ENCODE assay signal across 9 mouse cellular contexts in the genomic region with DNA sequence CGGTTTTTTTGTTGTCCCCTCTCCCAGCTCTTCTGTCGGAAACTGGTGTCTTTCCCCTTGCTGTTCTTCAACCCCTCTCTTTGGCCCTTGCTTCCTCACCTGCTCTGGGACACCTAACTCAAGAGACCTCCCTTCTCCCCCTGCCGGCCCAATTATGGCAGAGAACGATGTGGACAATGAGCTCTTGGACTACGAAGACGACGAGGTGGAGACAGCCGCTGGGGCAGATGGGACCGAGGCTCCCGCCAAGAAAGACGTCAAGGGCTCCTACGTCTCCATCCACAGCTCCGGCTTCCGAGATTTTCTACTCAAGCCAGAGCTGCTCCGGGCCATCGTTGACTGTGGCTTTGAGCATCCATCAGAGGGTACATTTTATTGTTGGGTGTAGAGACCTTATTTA. TPM values are rescaled to one million over a fixed set of nuclear protein-coding genes. Genes with fewer than 3 reads are reported as not detected.
DNase-seq lines count a peak whose midpoint lies in the region; ATAC-seq and TF ChIP-seq lines count a peak whose summit lies in the region.
"Had no signal": no experiment of that assay in that cellular context is flagged by ENCODE, and none has a peak within 500 bp of the region (broad histone marks: within the 10 kb centered on the region; RNA-seq: fewer than 3 reads in every experiment).

No protein-coding gene starts in this region.

- peak overlapping the region; percentile 95 for H3K9ac ChIP-seq in ES-Bruce4 (ENCODE audit: low read depth, poor library complexity, severe bottlenecking)
- peak overlapping the region; percentile 93 for H3K9ac ChIP-seq in heart, embryonic 15.5 days
- peak overlapping the region; percentile 95 for H3K9ac ChIP-seq in stomach, embryonic 14.5 days (replicated peaks; ENCODE audit: low read depth, low read length)

- H3K4me1 ChIP-seq in ES-Bruce4 (ENCODE audit: control insufficient read depth, insufficient read depth, low read length), result peaks cover 2% of the 10 kb centered on the region
- peaks cover 50% of the 10 kb centered on the region for H3K4me1 ChIP-seq in heart, embryonic 15.5 days (replicated peaks)
- peaks cover 27% of the 10 kb centered on the region for H3K4me1 ChIP-seq in stomach, embryonic 14.5 days (ENCODE audit: control insufficient read depth, insufficient read depth, low read length)

- no peak for ATAC-seq in heart, embryonic 15.5 days (replicated peaks; ENCODE audit: insufficient number of reproducible peaks, insufficient read depth, low FRiP score, low read depth)
- ATAC-seq in stomach, embryonic 14.5 days (ENCODE audit: insufficient number of reproducible peaks, insufficient read depth, low FRiP score, low read depth), result no peak

- peak overlapping the region; percentile 99 for H3K4me3 ChIP-seq in ES-Bruce4 (ENCODE audit: low read depth, low read length)
- H3K4me3 ChIP-seq in heart, embryonic 15.5 days, result peak overlapping the region; percentile 81
- peak overlapping the region; percentile 92 for H3K4me3 ChIP-seq in stomach, embryonic 14.5 days (ENCODE audit: low read depth, low read length)

- peak overlapping the region; percentile 79 for H3K4me2 ChIP-seq in heart, embryonic 15.5 days
- peak overlapping the region; percentile 93 for H3K4me2 ChIP-seq in stomach, embryonic 14.5 days (replicated peaks; ENCODE audit: low read depth, low read length)

- no peak for TF ChIP-seq CTCF in ES-Bruce4 (IDR thresholded peaks at IDR 0.05; ENCODE audit: low read depth, low read length)

- no peak for TF ChIP-seq POLR2A in ES-Bruce4 (IDR thresholded peaks at IDR 0.05; ENCODE audit: insufficient read depth, low read length)

- H3K36me3 ChIP-seq in ES-Bruce4 (ENCODE audit: control insufficient read depth, insufficient read depth, low read length, poor library complexity, severe bottlenecking), result peaks cover 52% of the 10 kb centered on the region
- peaks cover 48% of the 10 kb centered on the region for H3K36me3 ChIP-seq in heart, embryonic 15.5 days
- peaks cover 50% of the 10 kb centered on the region for H3K36me3 ChIP-seq in stomach, embryonic 14.5 days (ENCODE audit: control insufficient read depth, insufficient read depth, low read length)

- no peak for TF ChIP-seq EP300 in ES-Bruce4 (IDR thresholded peaks at IDR 0.05; ENCODE audit: insufficient read depth, low read depth, low read length)

- H3K9me3 ChIP-seq in ES-Bruce4 (replicated peaks; ENCODE audit: control insufficient read depth, insufficient read depth, low read length, poor library complexity, severe bottlenecking), result no peaks in the 10 kb centered on the region
- H3K9me3 ChIP-seq in heart, embryonic 15.5 days (replicated peaks), result no peaks in the 10 kb centered on the region
- H3K9me3 ChIP-seq in stomach, embryonic 14.5 days (ENCODE audit: control insufficient read depth, low read depth, low read length), result no peaks in the 10 kb centered on the region

- DNase-seq in 3T3-L1 (ENCODE audit: low read depth, low spot score), result peak; percentile 81
- peak; percentile 61 for DNase-seq in embryo, embryonic 9.5 days (ENCODE audit: extremely low spot score)
- DNase-seq in kidney, postnatal 14 days, result peak; percentile 67
- DNase-seq in lung, postnatal 4 days, result peak; percentile 71 to 79
- no peak for DNase-seq in layer of hippocampus, adult 8-10 months (ENCODE audit: low spot score in 2 of 2)

- H3K27ac ChIP-seq in ES-Bruce4 (ENCODE audit: insufficient read depth, low read length), result 0 out of 2 replicates have a peak overlapping the region, but pooled peaks have one; percentile 9
- peak overlapping the region; percentile 98 for H3K27ac ChIP-seq in heart, embryonic 15.5 days
- peak overlapping the region; percentile 98 for H3K27ac ChIP-seq in stomach, embryonic 14.5 days (ENCODE audit: low read length)

- WGBS in heart, embryonic 15.5 days, result 4% methylated on average over 16 of the region's 16 CpGs
- 5% methylated on average over 16 of the region's 16 CpGs for WGBS in stomach, embryonic 14.5 days

- H3K27me3 ChIP-seq in ES-Bruce4 (ENCODE audit: control insufficient read depth, insufficient read depth, low read length, poor library complexity, severe bottlenecking), result no peaks in the 10 kb centered on the region
- no peaks in the 10 kb centered on the region for H3K27me3 ChIP-seq in heart, embryonic 15.5 days
- H3K27me3 ChIP-seq in stomach, embryonic 14.5 days (ENCODE audit: control insufficient read depth, insufficient read depth, low read length), result no peaks in the 10 kb centered on the region

RNA-seq across cellular contexts. Expression of gene Ddx39b, which starts 1.5 kb away (rescaled TPM):
- 245 and 258 TPM in 2 replicates for polyA plus RNA-seq in ES-Bruce4 (2011; ENCODE audit: insufficient read depth, insufficient read length, low read depth, missing spikeins)
- 213 and 268 TPM in 2 replicates for polyA plus RNA-seq in heart, embryonic 15.5 days (2015; fragmentation: Nextera tagmentation; extraction: Ambion mirVana)
- polyA plus RNA-seq in stomach, embryonic 14.5 days (2014; fragmentation: Nextera tagmentation; extraction: Ambion mirVana), result 467 and 480 TPM in 2 replicates
- 100 to 1,000 TPM; 216 to 231 (median 222) TPM for total RNA-seq in layer of hippocampus, adult 8-10 months (2022)

RNA-seq across cellular contexts. Expression of gene Nfkbil1, which starts 7.5 kb away (rescaled TPM):
- polyA plus RNA-seq in ES-Bruce4 (2011; ENCODE audit: insufficient read depth, insufficient read length, low read depth, missing spikeins), result 7.9 and 12.5 TPM in 2 replicates
- 7.8 and 9.1 TPM in 2 replicates for polyA plus RNA-seq in heart, embryonic 15.5 days (2015; fragmentation: Nextera tagmentation; extraction: Ambion mirVana)
- polyA plus RNA-seq in stomach, embryonic 14.5 days (2014; fragmentation: Nextera tagmentation; extraction: Ambion mirVana), result 3.5 and 3.8 TPM in 2 replicates
- total RNA-seq in layer of hippocampus, adult 8-10 months (2022), result 10 to 100 TPM; 12.9 to 16.4 (median 14.9) TPM

RNA-seq across cellular contexts. Expression of gene Atp6v1g2, which starts 9.6 kb away (rescaled TPM):
- 2.3 and 4.2 TPM in 2 replicates for polyA plus RNA-seq in ES-Bruce4 (2011; ENCODE audit: insufficient read depth, insufficient read length, low read depth, missing spikeins)
- polyA plus RNA-seq in heart, embryonic 15.5 days (2015; fragmentation: Nextera tagmentation; extraction: Ambion mirVana), result 8.9 and 9.4 TPM in 2 replicates
- 8.1 and 8.5 TPM in 2 replicates for polyA plus RNA-seq in stomach, embryonic 14.5 days (2014; fragmentation: Nextera tagmentation; extraction: Ambion mirVana)
- total RNA-seq in layer of hippocampus, adult 8-10 months (2022), result 100 to 1,000 TPM; 592 to 630 (median 612) TPM

RNA-seq across cellular contexts. Expression of gene H2-D1, which starts 19.4 kb away (rescaled TPM):
- polyA plus RNA-seq in ES-Bruce4 (2011; ENCODE audit: insufficient read depth, insufficient read length, low read depth, missing spikeins), result 19.8 and 23.1 TPM in 2 replicates
- 56.6 and 101 TPM in 2 replicates for polyA plus RNA-seq in heart, embryonic 15.5 days (2015; fragmentation: Nextera tagmentation; extraction: Ambion mirVana)
- 77.6 and 83.3 TPM in 2 replicates for polyA plus RNA-seq in stomach, embryonic 14.5 days (2014; fragmentation: Nextera tagmentation; extraction: Ambion mirVana)
- 100 to 1,000 TPM in 2 of 4 experiments, 10 to 100 TPM in 2; 23.2 to 135 (median 64.4) TPM for total RNA-seq in layer of hippocampus, adult 8-10 months (2022)

RNA-seq across cellular contexts. Expression of gene Gm16181, which starts 22.5 kb away (rescaled TPM):
- polyA plus RNA-seq in ES-Bruce4 (2011; ENCODE audit: insufficient read depth, insufficient read length, low read depth, missing spikeins), result not detected in 2 replicates
- 0.35 and 0.48 TPM in 2 replicates for polyA plus RNA-seq in heart, embryonic 15.5 days (2015; fragmentation: Nextera tagmentation; extraction: Ambion mirVana)
- not detected in 2 replicates for polyA plus RNA-seq in stomach, embryonic 14.5 days (2014; fragmentation: Nextera tagmentation; extraction: Ambion mirVana)
- not detected for total RNA-seq in layer of hippocampus, adult 8-10 months (2022)
- total RNA-seq: gastrocnemius, postnatal 36 days had no signal

Comparison
In these comparisons a context has a peak if more than half of its experiments do, and no peak if none do; other contexts are left out.
1. DNase-seq: peak in 3T3-L1 (single experiment), embryo, embryonic 9.5 days (single experiment), kidney, postnatal 14 days (single experiment) and lung, postnatal 4 days (2 of 2); none in layer of hippocampus, adult 8-10 months (0 of 2).
2. H3K27ac ChIP-seq: peak in every context shown above with its lines; median percentile 98 in heart, embryonic 15.5 days; 98 in stomach, embryonic 14.5 days; 9 in ES-Bruce4.
3. Peak in every context shown above with its lines, with median percentiles within 50 percentile points of each other: H3K4me3 ChIP-seq and H3K9ac ChIP-seq.